17 mouse cellular contexts compared by ENCODE assay signal in the genomic region with DNA sequence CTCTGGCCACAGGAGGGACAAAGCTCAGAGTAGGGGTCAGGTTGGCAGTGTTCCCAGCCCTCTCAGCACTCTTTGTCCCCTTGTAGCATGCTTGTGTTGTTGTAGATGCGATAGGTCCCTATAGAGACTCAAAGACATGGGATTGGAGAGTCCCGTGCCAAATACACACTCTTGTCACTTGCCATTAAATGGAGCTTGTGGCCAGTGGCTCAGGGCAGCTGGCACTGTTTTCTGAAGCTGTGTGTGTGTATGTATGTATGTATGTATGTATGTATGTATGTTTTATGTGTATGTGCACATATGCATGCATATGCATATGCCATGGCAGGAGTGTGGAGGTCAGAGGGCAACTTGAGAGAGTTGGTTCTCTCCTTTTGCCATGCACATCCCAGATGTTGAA.
"Had no signal": no experiment of that assay in that cellular context is flagged by ENCODE, and none has a peak within 500 bp of the region (broad histone marks: within the 10 kb centered on the region; RNA-seq: fewer than 3 reads in every experiment).

No protein-coding gene starts in this region.

- H3K9ac ChIP-seq: kidney, embryonic 15.5 days; limb, embryonic 15.5 days; midbrain, embryonic 12.5 days; midbrain, embryonic 15.5 days; neural tube, embryonic 13.5 days had no signal

- H3K27me3 ChIP-seq: kidney, embryonic 15.5 days; limb, embryonic 15.5 days; midbrain, embryonic 15.5 days had no signal

- DNase-seq: kidney, adult 11 months; kidney, adult 8-10 months; kidney, postnatal 10 days; left cerebral cortex, postnatal 4 days; lung, adult 2 months; lung, postnatal 14 days; lung, postnatal 4 days; thymus, adult 18-20 months; thymus, postnatal 36 days had no signal

- ATAC-seq: inflammation-experienced regulatory T-cells, adult 6 months; midbrain, embryonic 15.5 days had no signal

- H3K27ac ChIP-seq: limb, embryonic 12.5 days; limb, embryonic 15.5 days; midbrain, embryonic 12.5 days; midbrain, embryonic 15.5 days; neural tube, embryonic 13.5 days had no signal

- H3K9me3 ChIP-seq: kidney, embryonic 15.5 days; limb, embryonic 12.5 days; limb, embryonic 15.5 days; midbrain, embryonic 12.5 days; midbrain, embryonic 15.5 days; neural tube, embryonic 13.5 days had no signal

- H3K4me3 ChIP-seq: kidney, embryonic 15.5 days; limb, embryonic 12.5 days; limb, embryonic 15.5 days; midbrain, embryonic 12.5 days; midbrain, embryonic 15.5 days; myocyte; neural tube, embryonic 13.5 days had no signal

- H3K36me3 ChIP-seq: midbrain, embryonic 12.5 days; midbrain, embryonic 15.5 days; neural tube, embryonic 13.5 days had no signal

- H3K4me2 ChIP-seq: kidney, embryonic 15.5 days; limb, embryonic 12.5 days; limb, embryonic 15.5 days; midbrain, embryonic 12.5 days; midbrain, embryonic 15.5 days; neural tube, embryonic 13.5 days had no signal
